Mouse (Mus musculus) hindbrain, embryonic 10.5 days (tissue): Measurements from ENCODE around the gene Commd1. TPM values are rescaled to one million over a fixed set of nuclear protein-coding genes. Genes with fewer than 3 reads are reported as not detected.

Experiments used
- DNase-seq: peaks from one replicate; pipeline ENCODE4 v3.0.0-alpha.2; 2017; ENCODE audit warnings: low spot score
- H3K27ac ChIP-seq: fragments of 300-500 bp; sonication (generic); 2 replicates; pipeline ENCODE4 v1.5.1; 2016; ENCODE audit warnings: mild to moderate bottlenecking, moderate library complexity
- H3K27me3 ChIP-seq: fragments of 300-500 bp; sonication (generic); 2 replicates; pipeline ENCODE4 v1.6.1; 2016; ENCODE audit warnings: mild to moderate bottlenecking; ENCODE audit not compliant: poor library complexity, insufficient read depth, severe bottlenecking
- H3K36me3 ChIP-seq: fragments of 300-500 bp; sonication (generic); 2 replicates; pipeline ENCODE4 v1.6.1; 2016; ENCODE audit warnings: mild to moderate bottlenecking, moderate library complexity
- H3K4me1 ChIP-seq: fragments of 300-500 bp; sonication (generic); replicated peaks from 2 replicates; pipeline ENCODE4 v1.6.1; 2016; ENCODE audit warnings: mild to moderate bottlenecking
- H3K4me3 ChIP-seq: fragments of 300-500 bp; sonication (generic); 2 replicates; pipeline ENCODE4 v1.5.1; 2016; ENCODE audit warnings: mild to moderate bottlenecking, moderate library complexity
- H3K9me3 ChIP-seq: fragments of 300-500 bp; sonication (generic); 2 replicates; pipeline ENCODE4 v1.6.1; 2016; ENCODE audit warnings: mild to moderate bottlenecking, moderate library complexity
- WGBS: fragments of 180-500 bp; shearing (Covaris S2); methylation state at CpG from one replicate; pipeline ENCODE4 v1.1.7; 2016; 5-methylcytosine and 5-hydroxymethylcytosine counted together
- polyA plus RNA-seq: library from polyadenylated mRNA; unstranded; fragments of >200 nt; fragmentation: Nextera tagmentation; extraction: Ambion mirVana; gene quantifications from 2 replicates; pipeline ENCODE4 v1.2.1, GENCODE M21; 2016

Commd1 gene
- polyA plus RNA-seq, 1 experiment from 2014 or later, result 374 TPM

GRCm38 (mm10) chr11:22892466-22892865 lies 89.7 kb downstream of the Commd1 start:
- DNase-seq, result no peak
- WGBS, result 74% methylated on average over 6 of the region's 6 CpGs
- H3K27ac ChIP-seq, result no peak overlapping the region
- no peaks in the 10 kb centered on the region for H3K36me3 ChIP-seq
- H3K9me3 ChIP-seq, result no peaks in the 10 kb centered on the region
- no peak overlapping the region for H3K4me3 ChIP-seq
- H3K4me1 ChIP-seq, result no peaks in the 10 kb centered on the region
- H3K27me3 ChIP-seq, result no peaks in the 10 kb centered on the region

GRCm38 (mm10) chr11:22891876-22892275 lies 90.3 kb downstream of the Commd1 start:
- DNase-seq, result no peak
- H3K4me3 ChIP-seq, result no peak overlapping the region
- WGBS, result 86% methylated on average over 7 of the region's 7 CpGs
- no peaks in the 10 kb centered on the region for H3K9me3 ChIP-seq
- no peaks in the 10 kb centered on the region for H3K27me3 ChIP-seq
- H3K27ac ChIP-seq, result no peak overlapping the region
- no peaks in the 10 kb centered on the region for H3K36me3 ChIP-seq
- no peaks in the 10 kb centered on the region for H3K4me1 ChIP-seq

- Histone ChIP-seq H3K4me1 (no peaks in the 10 kb centered on the region), H3K4me3 (no peak overlapping the region), H3K27ac (no peak overlapping the region), H3K36me3 (no peaks in the 10 kb centered on the region), H3K27me3 (no peaks in the 10 kb centered on the region), H3K9me3 (no peaks in the 10 kb centered on the region)
- DNase-seq, result no peak
- WGBS, result 83% methylated on average over 9 of the region's 9 CpGs
These were observed 90.9 kb downstream of the Commd1 start for GRCm38 (mm10) chr11:22891242-22891641.

GRCm38 (mm10) chr11:22889224-22889623 lies 93.0 kb downstream of the Commd1 start:
- no peak overlapping the region for H3K27ac ChIP-seq
- 91% methylated on average over 3 of the region's 3 CpGs for WGBS
- H3K9me3 ChIP-seq, result no peaks in the 10 kb centered on the region
- H3K36me3 ChIP-seq, result no peaks in the 10 kb centered on the region
- DNase-seq, result no peak
- no peaks in the 10 kb centered on the region for H3K4me1 ChIP-seq
- H3K4me3 ChIP-seq, result no peak overlapping the region
- no peaks in the 10 kb centered on the region for H3K27me3 ChIP-seq

- Histone ChIP-seq H3K36me3 (no peaks in the 10 kb centered on the region), H3K4me1 (no peaks in the 10 kb centered on the region), H3K27me3 (no peaks in the 10 kb centered on the region), H3K4me3 (no peak overlapping the region), H3K9me3 (no peaks in the 10 kb centered on the region), H3K27ac (no peak overlapping the region)
- 91% methylated on average over 4 of the region's 4 CpGs for WGBS
- DNase-seq, result no peak
These were observed 95.2 kb downstream of the Commd1 start for GRCm38 (mm10) chr11:22886991-22887390.

GRCm38 (mm10) chr11:22885350-22885749 lies 96.8 kb downstream of the Commd1 start:
- H3K4me1 ChIP-seq, result no peaks in the 10 kb centered on the region
- 94% methylated on average over 1 of the region's 1 CpGs for WGBS
- H3K9me3 ChIP-seq, result no peaks in the 10 kb centered on the region
- H3K4me3 ChIP-seq, result no peak overlapping the region
- DNase-seq, result no peak
- H3K36me3 ChIP-seq, result no peaks in the 10 kb centered on the region
- H3K27me3 ChIP-seq, result no peaks in the 10 kb centered on the region
- no peak overlapping the region for H3K27ac ChIP-seq

GRCm38 (mm10) chr11:22883676-22884075 lies 98.5 kb downstream of the Commd1 start:
- no peak overlapping the region for H3K4me3 ChIP-seq
- WGBS, result 85% methylated on average over 2 of the region's 2 CpGs
- H3K27ac ChIP-seq, result no peak overlapping the region
- no peak for DNase-seq
- H3K36me3 ChIP-seq, result no peaks in the 10 kb centered on the region
- H3K27me3 ChIP-seq, result no peaks in the 10 kb centered on the region
- no peaks in the 10 kb centered on the region for H3K4me1 ChIP-seq
- no peaks in the 10 kb centered on the region for H3K9me3 ChIP-seq

- no peak for DNase-seq
- no peaks in the 10 kb centered on the region for H3K9me3 ChIP-seq
- no peaks in the 10 kb centered on the region for H3K4me1 ChIP-seq
- no peaks in the 10 kb centered on the region for H3K27me3 ChIP-seq
- no peak overlapping the region for H3K27ac ChIP-seq
- no peak overlapping the region for H3K4me3 ChIP-seq
- no peaks in the 10 kb centered on the region for H3K36me3 ChIP-seq
These were observed 99.3 kb downstream of the Commd1 start for GRCm38 (mm10) chr11:22882926-22883325.

GRCm38 (mm10) chr11:22880383-22881172 lies 101.6 kb downstream of the Commd1 start:
- Histone ChIP-seq H3K4me3 (no peak overlapping the region), H3K27ac (no peak overlapping the region), H3K4me1 (no peaks in the 10 kb centered on the region), H3K27me3 (no peaks in the 10 kb centered on the region), H3K36me3 (no peaks in the 10 kb centered on the region), H3K9me3 (no peaks in the 10 kb centered on the region)
- WGBS, result 73% methylated on average over 3 of the region's 3 CpGs
- DNase-seq, result no peak

- no peaks in the 10 kb centered on the region for H3K9me3 ChIP-seq
- no peak for DNase-seq
- H3K4me1 ChIP-seq, result 0 out of 2 replicates have a peak, but pooled peaks cover 3% of the 10 kb centered on the region
- WGBS, result 87% methylated on average over 4 of the region's 4 CpGs
- H3K27me3 ChIP-seq, result no peaks in the 10 kb centered on the region
- H3K27ac ChIP-seq, result no peak overlapping the region
- no peak overlapping the region for H3K4me3 ChIP-seq
- no peaks in the 10 kb centered on the region for H3K36me3 ChIP-seq
These were observed 102.5 kb downstream of the Commd1 start for GRCm38 (mm10) chr11:22879645-22880044.

GRCm38 (mm10) chr11:22876680-22877330 lies 105.4 kb downstream of the Commd1 start:
- Histone ChIP-seq H3K9me3 (no peaks in the 10 kb centered on the region), H3K27ac (no peak overlapping the region), H3K27me3 (no peaks in the 10 kb centered on the region), H3K4me3 (no peak overlapping the region), H3K4me1 (0 out of 2 replicates have a peak, but pooled peaks cover 6% of the 10 kb centered on the region), H3K36me3 (no peaks in the 10 kb centered on the region)
- no peak for DNase-seq
- 92% methylated on average over 3 of the region's 3 CpGs for WGBS

- Histone ChIP-seq H3K27me3 (no peaks in the 10 kb centered on the region), H3K4me3 (no peak overlapping the region), H3K36me3 (no peaks in the 10 kb centered on the region), H3K27ac (no peak overlapping the region), H3K9me3 (no peaks in the 10 kb centered on the region), H3K4me1 (0 out of 2 replicates have a peak, but pooled peaks cover 6% of the 10 kb centered on the region)
- WGBS, result 75% methylated on average over 4 of the region's 4 CpGs
- DNase-seq, result no peak
These were observed 106.9 kb downstream of the Commd1 start for GRCm38 (mm10) chr11:22875279-22875678.

GRCm38 (mm10) chr11:22874747-22875146 lies 107.4 kb downstream of the Commd1 start:
- H3K27ac ChIP-seq, result no peak overlapping the region
- WGBS, result 72% methylated on average over 6 of the region's 6 CpGs
- no peak for DNase-seq

More at GRCm38 (mm10) chr11:22874747-22875146, 107.4 kb downstream of the Commd1 start:
- H3K27me3 ChIP-seq, result no peaks in the 10 kb centered on the region
- H3K9me3 ChIP-seq, result no peaks in the 10 kb centered on the region
- H3K36me3 ChIP-seq, result no peaks in the 10 kb centered on the region
- H3K4me3 ChIP-seq, result no peak overlapping the region
- 0 out of 2 replicates have a peak, but pooled peaks cover 6% of the 10 kb centered on the region for H3K4me1 ChIP-seq
